Mouse (Mus musculus): ENCODE results near the gene Ubl7. TPM values are rescaled to one million over a fixed set of nuclear protein-coding genes. Genes with fewer than 3 reads are reported as not detected.
A peak's percentile ranks its signal among the peaks of the same experiment; 100 is the strongest.

Ubl7 gene
- polyA plus RNA-seq, 1 experiment from 2014 or later = 120 TPM

- ATAC-seq (ENCODE audit: insufficient number of reproducible peaks, insufficient read depth, low FRiP score, low TSS enrichment, low read depth) = 0 out of 2 replicates have a peak, but pooled peaks have one; percentile 7
- Histone ChIP-seq H3K4me1 (peaks cover 24% of the 10 kb centered on the region), H3K36me3 (no peaks in the 10 kb centered on the region), H3K9ac (peak overlapping the region; percentile 76), H3K4me3 (peak overlapping the region; percentile 69), H3K27ac (no peak overlapping the region; the same call in 1 of the 2 replicates), H3K4me2 (peak overlapping the region; percentile 98), H3K9me3 (no peaks in the 10 kb centered on the region), H3K27me3 (peaks cover 76% of the 10 kb centered on the region)
- 1% methylated on average over 44 of the region's 44 CpGs for WGBS
Observed at GRCm38 (mm10) chr9:57940349-57940794, 29.6 kb downstream of the Ubl7 start.

- H3K27ac ChIP-seq = no peak overlapping the region
- no peaks in the 10 kb centered on the region for H3K36me3 ChIP-seq
- H3K27me3 ChIP-seq = peaks cover 83% of the 10 kb centered on the region
- no peaks in the 10 kb centered on the region for H3K9me3 ChIP-seq
- peak overlapping the region; percentile 69 for H3K4me3 ChIP-seq
- peaks cover 29% of the 10 kb centered on the region for H3K4me1 ChIP-seq
- ATAC-seq (ENCODE audit: insufficient number of reproducible peaks, insufficient read depth, low FRiP score, low TSS enrichment, low read depth) = peak; percentile 32; the same call in 1 of the 2 replicates
- WGBS = 7% methylated on average over 28 of the region's 28 CpGs
- H3K4me2 ChIP-seq = peak overlapping the region; percentile 98
- H3K9ac ChIP-seq = peak overlapping the region; percentile 76
Observed at GRCm38 (mm10) chr9:57940861-57941638, 30.3 kb downstream of the Ubl7 start.

DNA sequence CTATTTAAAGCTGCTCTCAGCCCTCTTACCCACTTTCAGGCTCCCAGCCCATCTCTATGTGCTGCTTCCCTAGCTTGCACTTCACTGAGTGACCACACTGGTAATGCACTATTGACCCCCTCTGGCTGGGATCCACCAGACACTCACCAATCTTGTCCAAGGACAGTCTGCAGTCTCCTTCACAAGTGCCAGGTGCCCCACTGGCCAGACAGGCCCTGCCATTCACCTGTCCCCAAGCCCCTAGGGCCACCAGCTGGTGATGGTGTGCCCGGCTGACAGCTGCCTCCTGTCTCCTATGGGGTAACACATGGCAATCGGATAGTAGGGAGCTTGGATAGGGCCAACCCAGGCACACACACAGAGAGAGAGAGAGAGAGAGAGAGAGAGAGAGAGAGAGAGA lies 31.3 kb downstream of the Ubl7 start:
- 61% methylated on average over 2 of the region's 2 CpGs for WGBS
- H3K36me3 ChIP-seq = no peaks in the 10 kb centered on the region
- no peak for ATAC-seq (ENCODE audit: insufficient number of reproducible peaks, insufficient read depth, low FRiP score, low TSS enrichment, low read depth)
- no peaks in the 10 kb centered on the region for H3K9me3 ChIP-seq
- H3K4me1 ChIP-seq = peaks cover 30% of the 10 kb centered on the region
- no peak overlapping the region for H3K4me3 ChIP-seq
- no peak overlapping the region for H3K9ac ChIP-seq
- no peak overlapping the region; the same call in 1 of the 2 replicates for H3K4me2 ChIP-seq
- no peak overlapping the region for H3K27ac ChIP-seq
- peaks cover 85% of the 10 kb centered on the region for H3K27me3 ChIP-seq

GRCm38 (mm10) chr9:57943067-57943466 lies 32.3 kb downstream of the Ubl7 start:
- no peaks in the 10 kb centered on the region for H3K36me3 ChIP-seq
- H3K4me3 ChIP-seq = no peak overlapping the region
- 29% methylated on average over 2 of the region's 2 CpGs for WGBS
- H3K4me1 ChIP-seq = peaks cover 30% of the 10 kb centered on the region
- H3K4me2 ChIP-seq = no peak overlapping the region
- ATAC-seq (ENCODE audit: insufficient number of reproducible peaks, insufficient read depth, low FRiP score, low TSS enrichment, low read depth) = no peak
- H3K9ac ChIP-seq = no peak overlapping the region
- no peaks in the 10 kb centered on the region for H3K9me3 ChIP-seq
- H3K27ac ChIP-seq = no peak overlapping the region
- H3K27me3 ChIP-seq = peaks cover 77% of the 10 kb centered on the region

DNA sequence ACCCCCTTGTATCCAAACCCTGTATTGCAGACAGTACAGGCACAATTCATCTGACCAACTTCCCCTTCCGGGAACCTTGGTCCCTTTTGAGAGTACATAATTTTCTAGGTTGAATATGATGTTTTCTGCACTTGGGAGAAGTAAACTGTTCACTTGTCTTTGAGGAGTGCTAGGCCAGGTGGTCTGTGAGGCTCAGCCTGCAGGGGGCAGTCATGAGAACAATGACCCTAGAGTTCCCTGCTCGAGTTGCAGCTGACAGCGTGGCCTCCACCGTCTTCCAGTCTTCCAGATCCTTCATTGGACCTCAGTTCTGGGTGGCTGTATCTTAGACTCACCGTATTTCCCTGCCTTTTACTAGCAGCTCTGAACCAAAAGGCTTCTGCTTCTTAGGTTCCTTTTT lies 33.8 kb downstream of the Ubl7 start:
- no peak overlapping the region for H3K4me3 ChIP-seq
- H3K27ac ChIP-seq = no peak overlapping the region
- no peaks in the 10 kb centered on the region for H3K9me3 ChIP-seq
- H3K27me3 ChIP-seq = peaks cover 74% of the 10 kb centered on the region
- no peak for ATAC-seq (ENCODE audit: insufficient number of reproducible peaks, insufficient read depth, low FRiP score, low TSS enrichment, low read depth)
- H3K9ac ChIP-seq = no peak overlapping the region
- no peak overlapping the region for H3K4me2 ChIP-seq
- WGBS = 28% methylated on average over 5 of the region's 5 CpGs
- peaks cover 29% of the 10 kb centered on the region for H3K4me1 ChIP-seq
- no peaks in the 10 kb centered on the region for H3K36me3 ChIP-seq

DNA sequence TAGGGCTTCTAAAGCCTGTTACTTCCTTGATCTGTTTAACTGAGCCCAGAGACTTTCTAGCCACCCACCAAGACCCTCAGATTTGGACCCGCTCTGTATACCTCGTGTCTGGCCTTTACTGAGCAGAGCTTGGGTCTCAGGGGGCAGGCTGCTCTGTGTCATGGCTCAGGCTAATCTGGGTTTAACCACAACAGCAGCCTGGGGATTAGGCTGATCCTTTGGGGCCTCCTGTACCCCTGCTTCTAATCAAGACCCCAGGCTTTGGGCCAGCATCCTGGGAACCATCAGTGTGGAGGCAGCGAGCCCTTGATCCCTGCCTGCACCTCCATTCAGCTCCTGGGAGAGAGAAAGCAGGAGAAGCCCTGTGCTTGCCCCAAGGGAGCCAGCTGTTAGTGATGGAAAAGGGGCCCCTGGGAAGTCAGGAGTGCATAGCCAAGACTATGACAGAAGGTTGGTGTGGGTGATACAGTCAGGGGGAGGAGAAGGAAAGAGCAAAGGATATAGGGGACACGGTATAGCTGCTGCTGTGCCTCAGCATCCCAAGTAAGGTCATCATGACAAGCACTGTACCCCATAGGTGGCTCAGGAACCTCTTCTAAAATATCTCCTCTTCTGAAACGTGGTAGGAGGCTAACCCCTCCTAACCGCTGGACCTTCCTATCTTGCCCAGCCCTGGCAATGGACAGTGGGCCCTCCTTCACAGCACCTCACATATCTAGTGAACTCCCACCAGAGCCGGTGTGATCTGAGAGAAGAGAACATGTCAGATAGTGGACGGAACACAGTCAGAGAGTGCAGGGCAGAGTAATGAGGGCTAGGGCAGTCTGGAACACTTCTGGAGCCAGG lies 35.2 kb downstream of the Ubl7 start:
- Histone ChIP-seq H3K27ac (no peak overlapping the region), H3K36me3 (no peaks in the 10 kb centered on the region), H3K4me2 (no peak overlapping the region), H3K4me3 (no peak overlapping the region), H3K9ac (no peak overlapping the region), H3K4me1 (peaks cover 32% of the 10 kb centered on the region), H3K27me3 (peaks cover 74% of the 10 kb centered on the region), H3K9me3 (no peaks in the 10 kb centered on the region)
- 62% methylated on average over 8 of the region's 8 CpGs for WGBS
- no peak for ATAC-seq (ENCODE audit: insufficient number of reproducible peaks, insufficient read depth, low FRiP score, low TSS enrichment, low read depth)

GRCm38 (mm10) chr9:57947381-57948030 lies 36.7 kb downstream of the Ubl7 start:
- Histone ChIP-seq H3K4me2 (no peak overlapping the region), H3K27me3 (peaks cover 60% of the 10 kb centered on the region), H3K4me3 (no peak overlapping the region), H3K9me3 (no peaks in the 10 kb centered on the region), H3K4me1 (peaks cover 42% of the 10 kb centered on the region), H3K9ac (no peak overlapping the region), H3K27ac (no peak overlapping the region), H3K36me3 (no peaks in the 10 kb centered on the region)
- 52% methylated on average over 7 of the region's 7 CpGs for WGBS
- no peak for ATAC-seq (ENCODE audit: insufficient number of reproducible peaks, insufficient read depth, low FRiP score, low TSS enrichment, low read depth)

GRCm38 (mm10) chr9:57948333-57948931 lies 37.7 kb downstream of the Ubl7 start:
- Histone ChIP-seq H3K36me3 (no peaks in the 10 kb centered on the region), H3K4me3 (no peak overlapping the region), H3K27ac (no peak overlapping the region), H3K4me2 (no peak overlapping the region), H3K9me3 (no peaks in the 10 kb centered on the region), H3K4me1 (peaks cover 44% of the 10 kb centered on the region), H3K9ac (no peak overlapping the region), H3K27me3 (peaks cover 50% of the 10 kb centered on the region)
- WGBS = 82% methylated on average over 7 of the region's 7 CpGs
- no peak for ATAC-seq (ENCODE audit: insufficient number of reproducible peaks, insufficient read depth, low FRiP score, low TSS enrichment, low read depth)

DNA sequence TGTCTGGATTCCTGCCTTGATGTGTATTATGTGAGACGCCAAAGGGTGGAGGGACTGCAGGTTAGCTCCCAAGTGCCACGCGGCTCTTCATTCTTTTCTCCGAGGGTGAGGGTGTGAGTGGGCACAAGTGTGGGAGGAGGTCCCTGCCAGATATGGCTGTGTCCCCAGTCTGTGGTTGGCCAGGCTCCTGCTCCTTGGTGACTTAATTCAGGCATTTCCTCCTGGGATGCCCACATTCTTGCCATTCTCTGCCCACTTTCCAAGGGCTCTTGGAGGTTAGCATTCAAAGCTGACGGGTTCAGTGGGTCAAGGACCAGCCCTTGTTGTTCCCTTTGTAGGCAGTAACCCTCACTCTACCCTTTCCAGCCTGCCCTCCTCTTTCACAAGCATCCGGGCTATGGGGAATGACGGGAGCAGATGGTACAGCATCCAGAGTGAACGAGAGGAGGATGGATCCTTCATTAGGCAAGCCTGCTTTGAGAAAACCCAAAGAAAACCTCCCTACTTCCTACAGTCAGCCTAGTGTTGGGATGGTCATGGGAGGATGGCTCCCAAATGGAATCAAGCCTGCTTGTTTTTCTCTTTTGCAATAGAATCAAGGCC lies 38.4 kb downstream of the Ubl7 start:
- 85% methylated on average over 8 of the region's 8 CpGs for WGBS
- ATAC-seq (ENCODE audit: insufficient number of reproducible peaks, insufficient read depth, low FRiP score, low TSS enrichment, low read depth) = no peak
- no peaks in the 10 kb centered on the region for H3K36me3 ChIP-seq
- peaks cover 51% of the 10 kb centered on the region for H3K4me1 ChIP-seq
- no peaks in the 10 kb centered on the region for H3K9me3 ChIP-seq
- H3K4me2 ChIP-seq = no peak overlapping the region
- H3K4me3 ChIP-seq = no peak overlapping the region
- H3K27me3 ChIP-seq = peaks cover 43% of the 10 kb centered on the region
- H3K9ac ChIP-seq = no peak overlapping the region
- no peak overlapping the region for H3K27ac ChIP-seq

DNA sequence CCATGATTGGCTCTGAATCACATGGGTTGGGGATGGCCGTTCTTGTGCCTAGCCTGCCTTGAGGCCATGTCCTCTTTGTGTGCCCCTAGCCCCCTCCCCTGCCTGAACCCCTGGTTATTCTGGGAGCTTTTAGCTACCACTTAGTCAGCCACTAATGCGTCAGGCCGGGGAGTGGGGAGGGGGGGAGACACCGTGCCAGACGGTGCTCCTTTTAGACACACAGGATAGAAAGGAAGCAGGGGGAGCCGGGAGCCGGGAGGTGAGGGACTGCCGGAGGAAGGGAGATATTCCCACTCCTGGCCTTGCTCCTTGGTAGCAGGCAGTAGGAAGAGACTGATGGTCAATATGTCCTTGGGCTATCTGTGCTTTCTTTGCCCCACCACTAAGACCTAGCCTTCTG lies 39.1 kb downstream of the Ubl7 start:
- ATAC-seq (ENCODE audit: insufficient number of reproducible peaks, insufficient read depth, low FRiP score, low TSS enrichment, low read depth) = no peak
- Histone ChIP-seq H3K4me1 (peaks cover 51% of the 10 kb centered on the region), H3K27ac (no peak overlapping the region), H3K4me3 (no peak overlapping the region), H3K9me3 (no peaks in the 10 kb centered on the region), H3K9ac (peak overlapping the region; percentile 32; the same call in 1 of the 2 replicates), H3K36me3 (no peaks in the 10 kb centered on the region), H3K4me2 (no peak overlapping the region), H3K27me3 (peaks cover 41% of the 10 kb centered on the region)
- WGBS = 35% methylated on average over 8 of the region's 8 CpGs

- Histone ChIP-seq H3K27me3 (peaks cover 39% of the 10 kb centered on the region), H3K4me1 (peaks cover 51% of the 10 kb centered on the region), H3K36me3 (no peaks in the 10 kb centered on the region), H3K27ac (no peak overlapping the region), H3K9me3 (no peaks in the 10 kb centered on the region), H3K9ac (0 out of 2 replicates have a peak overlapping the region, but pooled peaks have one; percentile 32), H3K4me2 (no peak overlapping the region), H3K4me3 (no peak overlapping the region)
- no peak for ATAC-seq (ENCODE audit: insufficient number of reproducible peaks, insufficient read depth, low FRiP score, low TSS enrichment, low read depth)
- 37% methylated on average over 9 of the region's 9 CpGs for WGBS
Observed at GRCm38 (mm10) chr9:57950519-57950918, 39.7 kb downstream of the Ubl7 start.

All from embryonic facial prominence, embryonic 13.5 days (tissue).